Mouse (Mus musculus) kidney, postnatal 0 days (tissue): ENCODE data around the gene Grin2d. TPM values are rescaled to one million over a fixed set of nuclear protein-coding genes. Genes with fewer than 3 reads are reported as not detected.
A peak's percentile ranks its signal among the peaks of the same experiment; 100 is the strongest.

Experiments
- ATAC-seq: fragments of 200-750 bp; cut with Nextera tagmentation; replicated peaks from 2 replicates; pipeline ENCODE4 v1.8.0; 2017; ENCODE audit warnings: low read depth, moderate number of reproducible peaks, moderate TSS enrichment, moderate library complexity; ENCODE audit not compliant: low FRiP score
- DNase-seq: peaks from one replicate; pipeline ENCODE4 v3.0.0-alpha.2; 2016; ENCODE audit warnings: low spot score
- H3K27ac ChIP-seq: fragments of 300-500 bp; sonication (generic); 2 replicates; pipeline ENCODE4 v1.5.1; 2014; ENCODE audit warnings: mild to moderate bottlenecking
- H3K27me3 ChIP-seq: fragments of 300-500 bp; sonication (generic); 2 replicates; pipeline ENCODE4 v1.6.1; 2014; ENCODE audit warnings: low read length, mixed read lengths; ENCODE audit not compliant: insufficient read depth
- H3K36me3 ChIP-seq: fragments of 300-500 bp; sonication (generic); 2 replicates; pipeline ENCODE4 v1.6.1; 2014; ENCODE audit warnings: low read length, mixed read lengths; ENCODE audit not compliant: insufficient read depth
- H3K4me1 ChIP-seq: fragments of 300-500 bp; sonication (generic); replicated peaks from 2 replicates; pipeline ENCODE4 v1.6.1; 2014; ENCODE audit warnings: antibody characterized with exemption, low read length, mixed read lengths; ENCODE audit not compliant: insufficient read depth
- H3K4me2 ChIP-seq: fragments of 300-500 bp; sonication (generic); 2 replicates; pipeline ENCODE4 v1.6.1; 2014; ENCODE audit warnings: mild to moderate bottlenecking, low read length, moderate library complexity, mixed read lengths
- H3K4me3 ChIP-seq: fragments of 300-500 bp; sonication (generic); replicated peaks from 2 replicates; pipeline ENCODE4 v1.5.1; 2014; ENCODE audit warnings: low read depth, low read length
- H3K9ac ChIP-seq: fragments of 300-500 bp; sonication (generic); 2 replicates; pipeline ENCODE4 v1.6.1; 2014; ENCODE audit warnings: low read depth, low read length
- H3K9me3 ChIP-seq: fragments of 300-500 bp; sonication (generic); replicated peaks from 2 replicates; pipeline ENCODE4 v1.6.1; 2016; ENCODE audit warnings: low read length, inconsistent platforms, mixed read lengths
- CTCF ChIP-seq: IDR thresholded peaks from 2 replicates; pipeline ENCODE4 v1.5.1; 2016; ENCODE audit warnings: antibody characterized with exemption, low read depth, mild to moderate bottlenecking, moderate library complexity
- WGBS: fragments of 180-500 bp; shearing (Covaris S2); extraction: QIAGEN DNeasy Blood & Tissue Kit; methylation state at CpG from one replicate; pipeline ENCODE4 v1.1.7; 2014; 5-methylcytosine and 5-hydroxymethylcytosine counted together
- polyA plus RNA-seq: library from polyadenylated mRNA; unstranded; fragments of >200 nt; fragmentation: Nextera tagmentation; extraction: Ambion mirVana; gene quantifications from 2 replicates; pipeline ENCODE4 v1.2.1, GENCODE M21; 2015

The Grin2d gene
- polyA plus RNA-seq, 1 experiment from 2014 or later = 0.32 TPM

DNA sequence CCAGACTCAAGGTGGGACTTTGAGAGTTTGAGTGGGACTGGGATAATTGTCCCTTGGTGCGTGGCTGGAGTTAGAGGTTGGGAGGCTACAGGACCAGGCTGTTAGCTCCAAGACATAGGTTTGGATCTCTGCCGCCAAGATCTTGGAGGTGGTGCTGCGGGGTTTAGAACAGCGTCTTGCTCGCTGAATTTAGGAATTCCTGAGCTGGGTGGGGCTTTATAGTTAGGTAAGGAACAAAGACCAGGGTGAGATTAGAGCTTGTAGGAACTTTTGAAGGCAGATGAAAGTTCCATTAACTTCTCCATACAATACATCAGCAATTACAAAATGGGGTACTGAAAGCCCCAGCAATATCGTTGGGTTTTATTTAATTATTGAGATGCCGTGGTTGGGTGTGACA lies 78.2 kb downstream of the Grin2d start:
- no peaks in the 10 kb centered on the region for H3K36me3 ChIP-seq
- peak overlapping the region; percentile 60 for H3K4me2 ChIP-seq
- no peak for TF ChIP-seq CTCF
- H3K27ac ChIP-seq = no peak overlapping the region
- no peaks in the 10 kb centered on the region for H3K27me3 ChIP-seq
- DNase-seq = no peak
- H3K9ac ChIP-seq = no peak overlapping the region
- peaks cover 22% of the 10 kb centered on the region; the same call in 1 of the 2 replicates for H3K4me1 ChIP-seq
- WGBS = 34% methylated on average over 7 of the region's 7 CpGs
- no peak for ATAC-seq
- peak overlapping the region; percentile 23 for H3K4me3 ChIP-seq
- H3K9me3 ChIP-seq = no peaks in the 10 kb centered on the region

DNA sequence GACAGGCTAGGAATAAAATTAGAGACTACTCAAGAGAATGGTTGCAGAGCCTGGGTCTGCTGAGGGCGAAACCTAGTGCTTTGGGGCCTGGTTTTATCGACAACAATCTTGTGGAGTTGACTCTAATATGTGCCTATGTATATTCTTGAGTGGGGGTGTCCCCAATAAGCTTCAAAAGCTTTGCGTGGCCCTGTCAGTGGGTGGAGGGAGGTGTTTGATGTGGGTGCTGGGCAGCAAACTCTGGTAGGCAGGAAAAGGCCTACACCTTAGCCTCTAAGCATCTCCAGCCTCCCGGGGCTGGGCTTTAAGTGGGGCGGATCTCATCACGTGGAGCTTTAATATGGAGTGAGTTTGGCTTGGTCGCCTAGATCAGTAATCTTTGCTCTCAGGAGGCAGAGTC lies 79.2 kb downstream of the Grin2d start:
- DNase-seq = no peak
- H3K9me3 ChIP-seq = no peaks in the 10 kb centered on the region
- no peak for TF ChIP-seq CTCF
- H3K27me3 ChIP-seq = no peaks in the 10 kb centered on the region
- peaks cover 22% of the 10 kb centered on the region; the same call in 1 of the 2 replicates for H3K4me1 ChIP-seq
- no peaks in the 10 kb centered on the region for H3K36me3 ChIP-seq
- ATAC-seq = no peak
- no peak overlapping the region for H3K27ac ChIP-seq
- no peak overlapping the region for H3K9ac ChIP-seq
- WGBS = 77% methylated on average over 7 of the region's 7 CpGs
- peak overlapping the region; percentile 93 for H3K4me2 ChIP-seq
- peak overlapping the region; percentile 48; the same call in 1 of the 2 replicates for H3K4me3 ChIP-seq

DNA sequence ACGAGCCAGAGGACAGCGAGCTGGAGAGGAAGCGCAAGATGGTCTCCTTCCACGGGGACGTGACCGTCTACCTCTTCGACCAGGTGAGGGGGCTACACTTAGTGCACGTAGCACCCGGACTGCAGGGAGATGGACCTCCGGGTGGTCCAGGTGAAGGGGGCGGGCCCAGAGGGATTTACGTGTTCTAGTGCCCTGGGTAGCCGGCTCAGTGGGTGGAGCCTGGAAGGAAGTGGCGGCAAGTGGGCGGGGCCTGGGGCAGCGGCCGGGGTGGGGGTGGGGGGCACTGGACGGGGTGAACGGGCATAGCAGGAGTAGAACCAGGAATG lies 79.7 kb downstream of the Grin2d start:
- DNase-seq (no peak), ATAC-seq (no peak)
- WGBS = 2% methylated on average over 19 of the region's 19 CpGs
- H3K27ac ChIP-seq = no peak overlapping the region
- H3K4me1 ChIP-seq = peaks cover 22% of the 10 kb centered on the region; the same call in 1 of the 2 replicates
- H3K4me2 ChIP-seq = peak overlapping the region; percentile 93
- H3K27me3 ChIP-seq = no peaks in the 10 kb centered on the region
- no peaks in the 10 kb centered on the region for H3K36me3 ChIP-seq
- TF ChIP-seq CTCF = no peak
- H3K9me3 ChIP-seq = no peaks in the 10 kb centered on the region
- H3K9ac ChIP-seq = peak overlapping the region; percentile 67
- peak overlapping the region; percentile 48 for H3K4me3 ChIP-seq

DNA sequence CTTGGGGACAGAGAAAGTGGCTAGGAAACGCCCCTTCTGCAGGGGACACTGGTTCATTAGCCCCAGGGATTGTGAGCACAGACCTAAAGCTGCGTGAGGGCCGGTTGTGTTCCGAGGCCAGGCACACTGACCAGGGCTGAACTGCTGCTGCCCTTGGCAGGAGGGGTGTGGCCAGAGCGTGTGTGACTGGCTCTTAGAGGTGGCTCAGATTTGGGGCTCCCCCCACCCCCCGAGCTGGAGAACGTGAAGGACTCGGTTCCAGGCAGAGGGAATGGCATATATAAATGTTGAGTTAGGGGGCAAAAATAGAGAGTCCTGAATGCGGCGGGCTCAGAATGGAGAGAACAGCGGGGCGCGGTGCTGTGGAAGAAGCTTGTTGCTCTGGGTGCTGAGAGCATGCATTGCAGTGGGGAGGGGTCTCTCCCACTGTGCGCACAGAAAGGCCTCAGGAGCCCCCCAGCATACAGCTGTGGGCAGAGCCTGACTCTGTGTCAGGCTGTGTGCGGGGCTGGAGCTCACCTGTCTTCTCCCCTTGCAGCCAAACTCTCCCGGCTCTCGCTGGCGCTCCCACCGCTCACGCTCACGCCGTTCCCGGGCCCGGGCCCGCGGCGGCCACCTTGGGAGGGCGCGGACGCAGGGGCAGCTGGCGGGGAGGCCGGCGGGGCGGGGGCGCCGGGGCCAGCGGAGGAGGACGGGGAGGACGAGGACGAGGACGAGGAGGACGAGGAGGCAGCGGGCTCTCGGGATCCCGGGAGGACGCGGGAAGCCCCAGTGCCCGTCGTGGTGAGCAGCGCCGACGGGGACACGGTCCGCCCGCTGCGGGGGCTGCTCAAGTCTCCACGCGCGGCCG lies 80.3 kb downstream of the Grin2d start:
- ATAC-seq = no peak
- Histone ChIP-seq H3K27ac (no peak overlapping the region), H3K9ac (peak overlapping the region; percentile 67), H3K4me1 (peaks cover 22% of the 10 kb centered on the region; the same call in 1 of the 2 replicates), H3K9me3 (no peaks in the 10 kb centered on the region), H3K4me2 (peak overlapping the region; percentile 93), H3K4me3 (peak overlapping the region; percentile 48), H3K36me3 (no peaks in the 10 kb centered on the region), H3K27me3 (no peaks in the 10 kb centered on the region)
- DNase-seq = no peak
- TF ChIP-seq CTCF = no peak
- 2% methylated on average over 54 of the region's 60 CpGs for WGBS

DNA sequence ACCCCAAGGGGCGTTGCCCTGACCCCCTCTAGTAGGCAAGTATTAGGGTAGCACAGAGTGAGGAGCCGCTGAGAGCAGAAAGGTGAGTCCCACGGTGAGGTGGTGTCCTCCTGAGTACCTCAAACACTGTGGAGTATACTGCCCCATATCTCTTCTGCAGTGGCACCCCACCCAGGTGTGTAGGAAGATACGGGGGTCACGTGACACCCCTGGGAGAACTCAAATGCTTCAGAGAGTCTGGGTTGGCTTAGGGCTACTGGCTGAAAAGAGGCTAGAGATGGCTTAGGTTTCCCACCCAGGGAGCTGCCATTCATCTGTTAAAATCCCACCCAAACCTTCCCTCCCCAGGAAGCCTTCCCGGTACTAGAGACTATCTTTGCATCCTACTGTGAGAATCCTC lies 81.2 kb downstream of the Grin2d start:
- no peak overlapping the region for H3K9ac ChIP-seq
- peak overlapping the region; percentile 93; the same call in 1 of the 2 replicates for H3K4me2 ChIP-seq
- no peaks in the 10 kb centered on the region for H3K27me3 ChIP-seq
- WGBS = 65% methylated on average over 6 of the region's 6 CpGs
- H3K4me3 ChIP-seq = no peak overlapping the region
- no peak overlapping the region for H3K27ac ChIP-seq
- DNase-seq (no peak), ATAC-seq (no peak)
- H3K36me3 ChIP-seq = no peaks in the 10 kb centered on the region
- TF ChIP-seq CTCF = no peak
- H3K9me3 ChIP-seq = no peaks in the 10 kb centered on the region
- H3K4me1 ChIP-seq = peaks cover 22% of the 10 kb centered on the region; the same call in 1 of the 2 replicates

DNA sequence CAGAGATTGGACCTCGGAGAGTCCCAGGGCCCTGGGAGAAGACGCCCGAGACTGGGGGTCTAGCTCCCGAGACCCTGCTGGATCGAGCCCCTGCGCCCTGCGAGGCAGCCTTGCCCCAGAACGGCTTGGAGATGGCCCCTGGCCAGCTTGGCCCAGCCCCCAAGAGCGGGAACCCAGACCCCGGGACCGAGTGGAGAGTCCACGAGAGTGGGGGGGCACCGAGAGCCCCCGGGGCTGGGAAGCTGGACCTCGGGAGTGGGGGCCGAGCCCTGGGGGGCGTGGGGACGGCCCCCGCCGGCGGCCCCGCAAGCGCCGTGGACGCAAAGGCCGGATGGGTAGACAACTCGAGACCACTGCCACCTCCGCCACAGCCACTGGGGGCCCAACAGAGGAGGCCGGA lies 83.2 kb downstream of the Grin2d start:
- no peak overlapping the region for H3K4me3 ChIP-seq
- ATAC-seq (no peak), DNase-seq (no peak)
- no peak overlapping the region for H3K27ac ChIP-seq
- H3K4me1 ChIP-seq = peaks cover 11% of the 10 kb centered on the region; the same call in 1 of the 2 replicates
- no peaks in the 10 kb centered on the region for H3K27me3 ChIP-seq
- no peaks in the 10 kb centered on the region for H3K9me3 ChIP-seq
- 94% methylated on average over 29 of the region's 29 CpGs for WGBS
- H3K4me2 ChIP-seq = no peak overlapping the region
- H3K36me3 ChIP-seq = no peaks in the 10 kb centered on the region
- TF ChIP-seq CTCF = no peak
- no peak overlapping the region for H3K9ac ChIP-seq
